Mouse (Mus musculus) embryonic facial prominence, embryonic 13.5 days (tissue): Measurements from ENCODE around the gene Oprm1. TPM values are rescaled to one million over a fixed set of nuclear protein-coding genes. Genes with fewer than 3 reads are reported as not detected.

ENCODE experiments used
- ATAC-seq: fragments of 200-750 bp; cut with Nextera tagmentation; 2 replicates; pipeline ENCODE4 v1.8.0; 2017; ENCODE audit warnings: low read depth; ENCODE audit not compliant: insufficient number of reproducible peaks, insufficient read depth, low FRiP score, low TSS enrichment
- H3K27ac ChIP-seq: fragments of 300-500 bp; sonication (generic); 2 replicates; pipeline ENCODE4 v1.5.1; 2015; ENCODE audit warnings: moderate library complexity, mild to moderate bottlenecking, inconsistent platforms
- H3K27me3 ChIP-seq: fragments of 300-500 bp; sonication (generic); 2 replicates; pipeline ENCODE4 v1.6.1; 2015; ENCODE audit warnings: mild to moderate bottlenecking, inconsistent platforms
- H3K36me3 ChIP-seq: fragments of 300-500 bp; sonication (generic); 2 replicates; pipeline ENCODE4 v1.6.1; 2015; ENCODE audit warnings: mild to moderate bottlenecking, inconsistent platforms
- H3K4me1 ChIP-seq: fragments of 300-500 bp; sonication (generic); 2 replicates; pipeline ENCODE4 v1.6.1; 2015; ENCODE audit warnings: inconsistent platforms
- H3K4me2 ChIP-seq: fragments of 300-500 bp; sonication (generic); 2 replicates; pipeline ENCODE4 v1.6.1; 2015; ENCODE audit warnings: moderate library complexity, mild to moderate bottlenecking, inconsistent platforms
- H3K4me3 ChIP-seq: fragments of 300-500 bp; sonication (generic); 2 replicates; pipeline ENCODE4 v1.5.1; 2015; ENCODE audit warnings: mild to moderate bottlenecking, inconsistent platforms
- H3K9ac ChIP-seq: fragments of 300-500 bp; sonication (generic); 2 replicates; pipeline ENCODE4 v1.6.1; 2015; ENCODE audit warnings: mild to moderate bottlenecking, inconsistent platforms
- H3K9me3 ChIP-seq: fragments of 300-500 bp; sonication (generic); 2 replicates; pipeline ENCODE4 v1.6.1; 2016; ENCODE audit warnings: inconsistent platforms
- WGBS: fragments of 180-500 bp; shearing (Covaris S2); methylation state at CpG from one replicate; pipeline ENCODE4 v1.1.7; 2015; ENCODE audit warnings: mixed read lengths; 5-methylcytosine and 5-hydroxymethylcytosine counted together
- polyA plus RNA-seq: library from polyadenylated mRNA; unstranded; fragments of >200 nt; fragmentation: Nextera tagmentation; extraction: Ambion mirVana; gene quantifications from 2 replicates; pipeline ENCODE4 v1.2.1, GENCODE M21; 2015

The Oprm1 gene
- polyA plus RNA-seq, 1 experiment from 2014 or later: not detected

- Histone ChIP-seq H3K4me3 (no peak overlapping the region), H3K9ac (no peak overlapping the region), H3K27me3 (no peaks in the 10 kb centered on the region), H3K4me1 (no peaks in the 10 kb centered on the region), H3K27ac (no peak overlapping the region), H3K9me3 (no peaks in the 10 kb centered on the region), H3K4me2 (no peak overlapping the region), H3K36me3 (no peaks in the 10 kb centered on the region)
- no peak for ATAC-seq
- WGBS: 51% methylated on average over 3 of the region's 3 CpGs
Observed at GRCm38 (mm10) chr10:6934776-6935175, 176.5 kb downstream of the Oprm1 start.

GRCm38 (mm10) chr10:6936671-6937425, 178.5 kb downstream of the Oprm1 start:
- no peaks in the 10 kb centered on the region for H3K4me1 ChIP-seq
- H3K27me3 ChIP-seq: no peaks in the 10 kb centered on the region
- whole genome bisulfite sequencing: 93% methylated on average over 4 of the region's 4 CpGs
- no peak overlapping the region for H3K4me2 ChIP-seq
- no peak overlapping the region for H3K4me3 ChIP-seq
- no peak for ATAC-seq
- H3K9ac ChIP-seq: no peak overlapping the region
- H3K9me3 ChIP-seq: no peaks in the 10 kb centered on the region
- H3K36me3 ChIP-seq: no peaks in the 10 kb centered on the region
- H3K27ac ChIP-seq: no peak overlapping the region

DNA sequence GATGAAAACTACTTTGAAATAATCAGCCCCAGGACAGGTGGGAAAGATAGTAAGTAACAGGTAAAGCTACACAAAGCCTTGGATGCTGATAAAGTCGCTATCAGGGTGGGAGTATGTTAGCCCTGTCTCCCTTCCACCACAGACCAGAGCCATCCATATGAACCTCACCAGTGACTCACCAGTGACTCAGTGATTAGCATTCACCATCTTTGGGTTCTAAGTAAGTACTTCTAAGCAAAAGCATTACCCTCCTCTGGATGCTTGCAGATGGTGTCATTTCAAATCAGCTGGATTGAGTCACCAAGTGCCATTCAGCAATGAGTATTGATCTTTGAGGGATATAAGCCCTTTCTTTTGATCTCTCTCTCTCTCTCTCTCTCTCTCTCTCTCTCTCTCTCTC, 194.8 kb downstream of the Oprm1 start:
- no peaks in the 10 kb centered on the region for H3K36me3 ChIP-seq
- H3K4me1 ChIP-seq: no peaks in the 10 kb centered on the region
- ATAC-seq: no peak
- 80% methylated on average over 1 of the region's 1 CpGs for WGBS
- H3K27me3 ChIP-seq: no peaks in the 10 kb centered on the region
- no peaks in the 10 kb centered on the region for H3K9me3 ChIP-seq
- H3K9ac ChIP-seq: no peak overlapping the region
- H3K4me3 ChIP-seq: no peak overlapping the region
- no peak overlapping the region for H3K4me2 ChIP-seq
- no peak overlapping the region for H3K27ac ChIP-seq

DNA sequence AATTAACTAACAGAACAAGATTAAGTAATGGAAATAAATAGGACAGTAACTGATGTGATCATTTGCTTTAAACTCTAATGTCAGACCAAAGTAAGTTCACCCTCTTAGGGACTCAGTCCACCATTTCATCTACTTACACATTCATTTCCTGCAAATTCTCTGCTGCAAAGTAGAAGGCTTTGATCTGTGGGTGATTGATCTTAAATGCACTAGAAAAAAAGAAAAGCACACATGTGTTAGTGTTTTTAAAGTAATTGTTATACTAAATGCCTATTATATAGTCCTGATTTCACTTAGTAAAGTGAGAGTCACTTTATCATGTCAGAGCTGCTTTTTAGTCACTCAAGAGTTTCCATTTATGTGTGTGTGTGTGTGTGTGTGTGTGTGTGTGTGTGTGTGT, 196.2 kb downstream of the Oprm1 start:
- Histone ChIP-seq H3K4me2 (no peak overlapping the region), H3K27ac (no peak overlapping the region), H3K27me3 (no peaks in the 10 kb centered on the region), H3K36me3 (no peaks in the 10 kb centered on the region), H3K4me1 (no peaks in the 10 kb centered on the region), H3K4me3 (no peak overlapping the region), H3K9ac (no peak overlapping the region), H3K9me3 (no peaks in the 10 kb centered on the region)
- ATAC-seq: no peak

DNA sequence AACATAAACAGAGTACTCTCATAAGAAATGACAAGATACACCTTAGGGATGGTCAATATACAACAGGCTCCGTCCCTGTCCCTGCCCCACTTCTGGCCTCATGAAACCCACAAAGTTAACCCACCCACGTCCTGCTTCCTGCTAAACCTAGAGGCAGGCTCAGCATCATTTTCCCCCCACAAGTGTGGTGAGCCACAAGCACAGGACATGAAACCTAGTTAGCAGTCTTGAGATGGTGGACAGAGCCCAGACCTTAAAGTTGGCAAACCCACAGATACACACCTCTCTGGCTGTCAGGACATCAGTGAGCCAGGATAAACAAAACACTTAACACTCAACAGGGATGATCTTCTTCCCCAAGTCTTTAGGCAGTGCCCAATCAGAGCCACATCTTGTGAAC, 198.1 kb downstream of the Oprm1 start:
- H3K36me3 ChIP-seq: no peaks in the 10 kb centered on the region
- no peak overlapping the region for H3K4me3 ChIP-seq
- no peak overlapping the region for H3K27ac ChIP-seq
- WGBS: 80% methylated on average over 2 of the region's 2 CpGs
- H3K27me3 ChIP-seq: no peaks in the 10 kb centered on the region
- H3K4me1 ChIP-seq: no peaks in the 10 kb centered on the region
- ATAC-seq: no peak
- no peak overlapping the region for H3K4me2 ChIP-seq
- no peak overlapping the region for H3K9ac ChIP-seq
- H3K9me3 ChIP-seq: no peaks in the 10 kb centered on the region

DNA sequence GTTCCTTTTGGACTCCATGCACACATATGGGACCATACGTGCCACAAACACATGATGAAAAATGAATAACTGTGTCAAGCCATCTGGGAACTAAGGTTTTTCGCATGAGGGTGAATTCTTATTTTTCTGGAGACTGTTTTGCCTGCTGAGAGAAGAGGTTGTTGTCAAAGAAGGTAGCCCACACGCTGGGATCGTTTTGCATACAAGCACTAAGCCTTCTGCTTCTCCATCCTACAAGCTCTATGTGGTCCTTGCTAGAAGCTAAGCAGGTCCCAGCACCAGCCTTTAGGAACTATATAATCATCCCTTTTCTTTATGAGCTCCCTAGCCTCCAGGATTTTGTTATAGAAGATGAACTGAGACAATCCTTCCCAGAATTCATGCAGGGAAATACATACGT, 200.5 kb downstream of the Oprm1 start:
- Histone ChIP-seq H3K4me1 (no peaks in the 10 kb centered on the region), H3K4me3 (no peak overlapping the region), H3K27ac (no peak overlapping the region), H3K36me3 (no peaks in the 10 kb centered on the region), H3K9me3 (no peaks in the 10 kb centered on the region), H3K27me3 (no peaks in the 10 kb centered on the region), H3K4me2 (no peak overlapping the region), H3K9ac (no peak overlapping the region)
- no peak for ATAC-seq
- WGBS: 76% methylated on average over 5 of the region's 5 CpGs

- Histone ChIP-seq H3K36me3 (no peaks in the 10 kb centered on the region), H3K4me3 (no peak overlapping the region), H3K9ac (no peak overlapping the region), H3K4me1 (no peaks in the 10 kb centered on the region), H3K27me3 (no peaks in the 10 kb centered on the region), H3K27ac (no peak overlapping the region), H3K4me2 (no peak overlapping the region), H3K9me3 (no peaks in the 10 kb centered on the region)
- ATAC-seq: no peak
- 71% methylated on average over 8 of the region's 8 CpGs for WGBS
Observed at GRCm38 (mm10) chr10:6967588-6968242, 209.4 kb downstream of the Oprm1 start.

DNA sequence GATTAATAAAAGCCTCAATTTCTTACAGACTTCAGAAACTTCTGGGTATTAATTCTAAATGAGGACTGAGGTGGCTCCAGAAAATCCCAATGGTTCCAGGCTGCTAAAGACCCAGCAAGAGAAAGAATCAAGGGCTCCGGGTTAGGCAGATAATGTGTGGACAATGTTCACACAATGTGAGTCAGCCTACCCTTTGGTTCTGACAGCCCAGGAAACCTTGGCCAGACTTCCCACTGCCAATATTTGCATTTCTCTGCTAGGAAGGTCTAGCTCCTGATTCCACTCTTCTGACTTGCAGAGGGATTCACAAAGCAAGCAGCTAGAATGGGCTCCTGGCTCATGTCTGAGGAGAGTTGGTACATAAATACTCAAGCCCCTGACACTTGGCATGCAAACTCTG, 210.0 kb downstream of the Oprm1 start:
- H3K4me1 ChIP-seq: no peaks in the 10 kb centered on the region
- no peak for ATAC-seq
- 82% methylated on average over 1 of the region's 1 CpGs for WGBS
- H3K27me3 ChIP-seq: no peaks in the 10 kb centered on the region
- H3K4me3 ChIP-seq: no peak overlapping the region
- H3K36me3 ChIP-seq: no peaks in the 10 kb centered on the region
- no peak overlapping the region for H3K9ac ChIP-seq
- no peak overlapping the region for H3K4me2 ChIP-seq
- no peaks in the 10 kb centered on the region for H3K9me3 ChIP-seq
- H3K27ac ChIP-seq: no peak overlapping the region

DNA sequence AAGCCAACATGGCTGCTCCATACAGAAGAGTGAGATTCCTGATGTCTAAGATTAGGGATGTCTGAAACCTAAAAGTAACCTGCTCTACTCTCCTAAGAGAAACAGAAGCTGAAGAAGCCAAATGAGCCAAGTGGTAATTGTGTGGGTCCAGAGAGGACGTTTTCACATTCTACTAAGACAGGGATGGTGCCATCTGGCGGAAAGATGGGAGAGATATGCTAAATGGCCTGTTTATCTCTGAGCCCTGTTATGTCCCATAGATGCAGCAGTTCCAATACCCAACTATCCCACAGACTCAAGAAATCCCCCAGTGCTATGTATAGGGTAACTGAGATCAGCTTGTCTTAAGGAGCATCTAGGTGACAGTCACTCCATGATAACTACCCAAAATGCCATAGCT, 219.5 kb downstream of the Oprm1 start:
- no peak for ATAC-seq
- Histone ChIP-seq H3K4me3 (no peak overlapping the region), H3K4me2 (no peak overlapping the region), H3K27me3 (no peaks in the 10 kb centered on the region), H3K9ac (no peak overlapping the region), H3K4me1 (no peaks in the 10 kb centered on the region), H3K9me3 (no peaks in the 10 kb centered on the region), H3K27ac (no peak overlapping the region), H3K36me3 (no peaks in the 10 kb centered on the region)
- WGBS: 68% methylated on average over 2 of the region's 2 CpGs

GRCm38 (mm10) chr10:6978733-6979132, 220.4 kb downstream of the Oprm1 start:
- no peak overlapping the region for H3K27ac ChIP-seq
- H3K36me3 ChIP-seq: no peaks in the 10 kb centered on the region
- no peaks in the 10 kb centered on the region for H3K9me3 ChIP-seq
- WGBS: 79% methylated on average over 1 of the region's 1 CpGs
- H3K4me3 ChIP-seq: no peak overlapping the region
- H3K27me3 ChIP-seq: no peaks in the 10 kb centered on the region
- ATAC-seq: no peak
- no peaks in the 10 kb centered on the region for H3K4me1 ChIP-seq
- H3K4me2 ChIP-seq: no peak overlapping the region
- H3K9ac ChIP-seq: no peak overlapping the region

DNA sequence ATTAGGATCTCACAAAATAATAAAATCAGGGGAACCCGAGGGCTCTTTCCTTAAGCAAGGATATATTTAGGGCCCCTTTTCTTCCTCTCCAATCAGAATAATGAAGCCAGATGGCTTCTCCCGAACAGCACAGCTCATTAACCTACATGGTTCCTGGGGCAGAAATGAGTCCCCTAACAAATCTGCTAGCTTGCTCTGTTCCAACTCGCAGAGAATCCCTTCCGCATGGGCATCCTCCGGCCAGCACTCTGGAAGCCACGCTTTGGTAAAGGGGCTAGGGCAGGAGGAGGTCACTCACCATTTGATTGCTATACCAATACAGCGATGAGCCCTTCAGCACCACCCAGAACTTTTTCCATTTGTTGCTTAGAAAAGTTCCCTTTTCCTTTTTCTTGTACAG, 220.9 kb downstream of the Oprm1 start:
- H3K9me3 ChIP-seq: no peaks in the 10 kb centered on the region
- H3K4me1 ChIP-seq: no peaks in the 10 kb centered on the region
- H3K4me3 ChIP-seq: no peak overlapping the region
- H3K36me3 ChIP-seq: no peaks in the 10 kb centered on the region
- no peak for ATAC-seq
- no peaks in the 10 kb centered on the region for H3K27me3 ChIP-seq
- 63% methylated on average over 7 of the region's 7 CpGs for WGBS
- no peak overlapping the region for H3K9ac ChIP-seq
- no peak overlapping the region for H3K27ac ChIP-seq
- H3K4me2 ChIP-seq: no peak overlapping the region

GRCm38 (mm10) chr10:6979789-6980188, 221.5 kb downstream of the Oprm1 start:
- Histone ChIP-seq H3K36me3 (no peaks in the 10 kb centered on the region), H3K4me3 (peak overlapping the region; percentile 18; the same call in 1 of the 2 replicates), H3K9me3 (no peaks in the 10 kb centered on the region), H3K27ac (no peak overlapping the region), H3K4me1 (no peaks in the 10 kb centered on the region), H3K27me3 (no peaks in the 10 kb centered on the region), H3K4me2 (peak overlapping the region; percentile 46), H3K9ac (no peak overlapping the region)
- ATAC-seq: no peak
- WGBS: 46% methylated on average over 8 of the region's 8 CpGs
